Mouse (Mus musculus): ENCODE data around the gene Hap1. TPM values are rescaled to one million over a fixed set of nuclear protein-coding genes. Genes with fewer than 3 reads are reported as not detected.

Gene Hap1
- polyA plus RNA-seq, 1 experiment from 2014 or later = 3.0 TPM

DNA sequence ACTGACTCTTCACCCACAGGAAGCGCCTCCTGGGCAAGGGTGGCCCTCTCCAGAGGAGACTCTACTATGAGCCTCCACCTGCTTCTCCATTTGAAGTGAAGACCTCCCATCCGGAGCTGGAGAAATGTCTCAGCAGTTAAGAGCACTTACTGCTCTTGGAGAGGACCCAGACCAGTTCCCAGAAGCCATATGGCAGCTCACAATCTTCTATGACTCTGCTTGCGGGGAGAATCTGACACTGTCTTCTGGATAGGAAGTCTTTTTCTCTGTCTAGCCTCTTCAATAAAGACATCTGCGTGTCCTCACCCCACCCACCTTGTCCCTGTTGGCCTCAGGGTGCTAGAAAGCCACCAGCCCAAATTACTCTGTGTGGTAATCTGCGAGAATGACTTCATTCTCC lies 37.0 kb upstream of the Hap1 start:
- no peaks in the 10 kb centered on the region for H3K36me3 ChIP-seq (ENCODE audit: control insufficient read depth, insufficient read depth, low read length)
- no peak for ATAC-seq (replicated peaks; ENCODE audit: insufficient number of reproducible peaks, low FRiP score, low TSS enrichment)
- H3K27me3 ChIP-seq (ENCODE audit: control insufficient read depth, insufficient read depth, low read length) = no peaks in the 10 kb centered on the region
- H3K4me3 ChIP-seq (ENCODE audit: low read depth, low read length) = no peak overlapping the region
- peaks cover 79% of the 10 kb centered on the region for H3K4me1 ChIP-seq (ENCODE audit: control insufficient read depth, insufficient read depth, low read length)
- no peak overlapping the region for H3K9ac ChIP-seq (ENCODE audit: low read depth, low read length)
- no peaks in the 10 kb centered on the region for H3K9me3 ChIP-seq (replicated peaks; ENCODE audit: control insufficient read depth, low read length)
- H3K27ac ChIP-seq (ENCODE audit: low read depth, low read length) = no peak overlapping the region
- H3K4me2 ChIP-seq = no peak overlapping the region
- WGBS (ENCODE audit: insufficient replicate concordance) = 79% methylated on average over 5 of the region's 5 CpGs

- Histone ChIP-seq H3K9ac (ENCODE audit: low read depth, low read length) (no peak overlapping the region), H3K9me3 (replicated peaks; ENCODE audit: control insufficient read depth, low read length) (no peaks in the 10 kb centered on the region), H3K4me2 (no peak overlapping the region), H3K4me3 (ENCODE audit: low read depth, low read length) (no peak overlapping the region), H3K36me3 (ENCODE audit: control insufficient read depth, insufficient read depth, low read length) (no peaks in the 10 kb centered on the region), H3K4me1 (ENCODE audit: control insufficient read depth, insufficient read depth, low read length) (peaks cover 89% of the 10 kb centered on the region), H3K27ac (ENCODE audit: low read depth, low read length) (no peak overlapping the region), H3K27me3 (ENCODE audit: control insufficient read depth, insufficient read depth, low read length) (no peaks in the 10 kb centered on the region)
- WGBS (ENCODE audit: insufficient replicate concordance) = 88% methylated on average over 7 of the region's 7 CpGs
- ATAC-seq (replicated peaks; ENCODE audit: insufficient number of reproducible peaks, low FRiP score, low TSS enrichment) = no peak
These were observed 36.0 kb upstream of the Hap1 start for GRCm38 (mm10) chr11:100391884-100392345.

DNA sequence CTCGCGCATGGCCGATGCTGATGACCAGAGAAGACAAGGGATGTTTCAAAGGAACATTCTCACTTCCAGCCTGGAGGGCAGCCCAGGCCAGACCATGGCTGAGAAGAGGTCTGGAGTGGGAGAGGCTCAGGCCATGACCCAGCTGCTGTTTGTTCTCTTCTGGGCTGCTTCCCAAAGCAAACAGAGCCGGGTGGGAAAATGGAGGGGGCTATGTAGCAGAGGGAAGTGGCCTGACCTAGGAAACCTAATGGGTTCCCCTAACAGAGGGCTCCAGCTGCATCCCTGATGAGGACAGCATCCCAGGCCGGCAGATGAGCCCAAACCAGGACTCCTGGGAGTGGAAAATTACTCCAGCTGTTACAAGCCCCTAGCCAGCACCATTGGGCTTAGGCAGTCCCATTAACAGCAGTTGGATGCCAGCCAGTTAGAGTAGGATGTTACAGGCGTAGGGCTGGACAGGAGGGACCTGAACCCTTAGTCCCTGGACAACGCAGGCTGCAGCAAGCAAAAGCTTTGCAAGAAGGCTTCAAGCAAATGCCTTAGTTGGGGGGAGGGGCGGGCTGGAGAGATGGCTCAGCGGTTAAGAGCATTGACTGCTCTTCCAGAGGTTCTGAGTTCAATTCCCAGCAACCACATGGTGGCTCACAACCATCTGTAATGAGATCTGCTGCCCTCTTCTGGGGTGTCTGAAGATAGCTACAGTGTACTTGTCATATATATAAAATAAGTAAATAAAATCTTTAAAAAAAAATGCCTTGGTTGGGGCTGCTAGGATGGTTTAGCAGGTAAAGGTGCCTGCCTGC lies 35.4 kb upstream of the Hap1 start:
- peaks cover 94% of the 10 kb centered on the region for H3K4me1 ChIP-seq (ENCODE audit: control insufficient read depth, insufficient read depth, low read length)
- no peaks in the 10 kb centered on the region for H3K27me3 ChIP-seq (ENCODE audit: control insufficient read depth, insufficient read depth, low read length)
- no peak overlapping the region for H3K4me2 ChIP-seq
- WGBS (ENCODE audit: insufficient replicate concordance) = 52% methylated on average over 9 of the region's 9 CpGs
- peak; percentile 61 for ATAC-seq (replicated peaks; ENCODE audit: insufficient number of reproducible peaks, low FRiP score, low TSS enrichment)
- H3K9ac ChIP-seq (ENCODE audit: low read depth, low read length) = no peak overlapping the region
- no peaks in the 10 kb centered on the region for H3K9me3 ChIP-seq (replicated peaks; ENCODE audit: control insufficient read depth, low read length)
- H3K36me3 ChIP-seq (ENCODE audit: control insufficient read depth, insufficient read depth, low read length) = no peaks in the 10 kb centered on the region
- H3K4me3 ChIP-seq (ENCODE audit: low read depth, low read length) = no peak overlapping the region
- H3K27ac ChIP-seq (ENCODE audit: low read depth, low read length) = peak overlapping the region; percentile 79; the same call in 1 of the 2 replicates

- 22% methylated on average over 8 of the region's 8 CpGs for WGBS (ENCODE audit: insufficient replicate concordance)
- Histone ChIP-seq H3K27ac (ENCODE audit: low read depth, low read length) (peak overlapping the region; percentile 79), H3K9ac (ENCODE audit: low read depth, low read length) (0 out of 2 replicates have a peak overlapping the region, but pooled peaks have one; percentile 22)
These were observed 34.1 kb upstream of the Hap1 start for GRCm38 (mm10) chr11:100389931-100390445.

GRCm38 (mm10) chr11:100388588-100388987 lies 32.7 kb upstream of the Hap1 start:
- ATAC-seq (replicated peaks; ENCODE audit: insufficient number of reproducible peaks, low FRiP score, low TSS enrichment) = no peak
- peaks cover 69% of the 10 kb centered on the region for H3K4me1 ChIP-seq (ENCODE audit: control insufficient read depth, insufficient read depth, low read length)
- 63% methylated on average over 6 of the region's 6 CpGs for WGBS (ENCODE audit: insufficient replicate concordance)
- peaks cover 12% of the 10 kb centered on the region for H3K36me3 ChIP-seq (ENCODE audit: control insufficient read depth, insufficient read depth, low read length)
- H3K9ac ChIP-seq (ENCODE audit: low read depth, low read length) = peak overlapping the region; percentile 6; the same call in 1 of the 2 replicates
- no peak overlapping the region for H3K4me3 ChIP-seq (ENCODE audit: low read depth, low read length)
- H3K9me3 ChIP-seq (replicated peaks; ENCODE audit: control insufficient read depth, low read length) = no peaks in the 10 kb centered on the region
- H3K27me3 ChIP-seq (ENCODE audit: control insufficient read depth, insufficient read depth, low read length) = no peaks in the 10 kb centered on the region
- H3K27ac ChIP-seq (ENCODE audit: low read depth, low read length) = peak overlapping the region; percentile 81
- peak overlapping the region; percentile 55 for H3K4me2 ChIP-seq

More at GRCm38 (mm10) chr11:100389931-100390445, 34.1 kb upstream of the Hap1 start:
- H3K4me1 ChIP-seq (ENCODE audit: control insufficient read depth, insufficient read depth, low read length) = peaks cover 83% of the 10 kb centered on the region
- no peaks in the 10 kb centered on the region for H3K9me3 ChIP-seq (replicated peaks; ENCODE audit: control insufficient read depth, low read length)
- H3K27me3 ChIP-seq (ENCODE audit: control insufficient read depth, insufficient read depth, low read length) = no peaks in the 10 kb centered on the region
- H3K4me3 ChIP-seq (ENCODE audit: low read depth, low read length) = no peak overlapping the region
- peak overlapping the region; percentile 34 for H3K4me2 ChIP-seq
- no peak; the same call in 1 of the 2 replicates for ATAC-seq (replicated peaks; ENCODE audit: insufficient number of reproducible peaks, low FRiP score, low TSS enrichment)
- H3K36me3 ChIP-seq (ENCODE audit: control insufficient read depth, insufficient read depth, low read length) = peaks cover 6% of the 10 kb centered on the region; the same call in 1 of the 2 replicates

DNA sequence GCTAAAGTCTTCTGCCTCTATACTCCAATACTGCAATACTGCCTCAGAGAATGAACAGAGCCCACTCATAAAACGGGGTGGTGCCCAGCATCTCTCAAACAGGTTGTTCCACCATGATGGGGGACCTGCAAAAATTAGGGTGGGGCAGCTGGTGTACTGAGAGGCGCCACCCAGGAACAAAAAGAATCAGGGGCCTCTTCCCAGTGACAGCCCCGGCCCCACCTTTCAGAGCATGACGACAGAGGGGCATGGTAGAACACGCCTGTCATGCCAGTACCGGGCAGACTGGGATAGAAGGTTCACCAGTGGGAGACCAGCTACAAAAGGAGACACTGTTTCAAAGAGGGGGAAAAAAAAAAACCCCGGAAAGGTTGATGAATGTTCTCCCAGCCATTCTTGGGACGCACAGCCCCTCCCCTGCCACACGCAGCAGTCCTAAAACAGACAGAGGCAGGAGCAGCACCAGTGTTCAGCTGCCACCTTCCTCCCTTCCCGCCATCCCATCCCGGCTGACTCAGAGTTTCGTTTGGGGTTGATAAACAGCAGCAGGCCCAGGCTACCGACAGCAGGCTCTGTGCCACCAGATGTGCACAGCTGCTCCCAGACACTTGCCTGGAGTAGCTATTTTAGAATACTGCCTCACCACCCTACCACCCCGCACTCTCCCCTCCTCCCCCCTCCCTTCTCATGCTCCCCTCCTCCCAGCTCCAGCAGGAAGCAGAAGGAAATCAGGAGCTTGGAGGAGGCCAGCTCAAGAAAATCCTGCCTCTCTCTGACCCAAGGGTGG lies 31.9 kb upstream of the Hap1 start:
- Histone ChIP-seq H3K4me1 (ENCODE audit: control insufficient read depth, insufficient read depth, low read length) (peaks cover 61% of the 10 kb centered on the region), H3K4me2 (peak overlapping the region; percentile 55), H3K27me3 (ENCODE audit: control insufficient read depth, insufficient read depth, low read length) (no peaks in the 10 kb centered on the region), H3K9me3 (replicated peaks; ENCODE audit: control insufficient read depth, low read length) (no peaks in the 10 kb centered on the region), H3K4me3 (ENCODE audit: low read depth, low read length) (no peak overlapping the region), H3K27ac (ENCODE audit: low read depth, low read length) (peak overlapping the region; percentile 81), H3K36me3 (ENCODE audit: control insufficient read depth, insufficient read depth, low read length) (peaks cover 19% of the 10 kb centered on the region), H3K9ac (ENCODE audit: low read depth, low read length) (peak overlapping the region; percentile 43; the same call in 1 of the 2 replicates)
- WGBS (ENCODE audit: insufficient replicate concordance) = 31% methylated on average over 14 of the region's 14 CpGs
- ATAC-seq (replicated peaks; ENCODE audit: insufficient number of reproducible peaks, low FRiP score, low TSS enrichment) = 0 out of 2 replicates have a peak, but pooled peaks have one; percentile 31

GRCm38 (mm10) chr11:100387111-100387510 lies 31.2 kb upstream of the Hap1 start:
- Histone ChIP-seq H3K4me1 (ENCODE audit: control insufficient read depth, insufficient read depth, low read length) (peaks cover 55% of the 10 kb centered on the region), H3K27ac (ENCODE audit: low read depth, low read length) (peak overlapping the region; percentile 81), H3K27me3 (ENCODE audit: control insufficient read depth, insufficient read depth, low read length) (no peaks in the 10 kb centered on the region), H3K9ac (ENCODE audit: low read depth, low read length) (0 out of 2 replicates have a peak overlapping the region, but pooled peaks have one; percentile 43), H3K4me2 (no peak overlapping the region), H3K4me3 (ENCODE audit: low read depth, low read length) (no peak overlapping the region), H3K9me3 (replicated peaks; ENCODE audit: control insufficient read depth, low read length) (no peaks in the 10 kb centered on the region), H3K36me3 (ENCODE audit: control insufficient read depth, insufficient read depth, low read length) (peaks cover 24% of the 10 kb centered on the region)
- 85% methylated on average over 6 of the region's 6 CpGs for WGBS (ENCODE audit: insufficient replicate concordance)
- ATAC-seq (replicated peaks; ENCODE audit: insufficient number of reproducible peaks, low FRiP score, low TSS enrichment) = no peak

DNA sequence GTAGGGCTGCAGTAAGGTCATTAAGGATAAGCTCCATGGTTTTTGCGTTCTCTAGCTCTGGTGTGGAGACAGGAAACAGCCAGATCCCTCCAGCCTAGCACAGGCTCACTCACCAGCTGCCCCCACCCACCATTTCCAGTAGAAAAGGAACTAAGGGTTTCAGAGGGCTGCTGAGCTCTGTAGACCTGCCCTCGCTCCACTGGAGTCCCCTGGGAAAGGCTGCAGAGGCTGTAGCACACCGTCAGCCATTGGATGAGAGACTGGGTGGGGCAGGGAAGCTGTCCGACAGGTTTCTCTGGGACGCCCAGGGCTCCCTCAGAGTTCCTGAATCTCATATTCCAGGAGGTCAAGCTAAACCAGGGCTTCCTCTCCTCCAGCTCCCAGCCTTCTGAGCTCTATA lies 30.7 kb upstream of the Hap1 start:
- H3K4me1 ChIP-seq (ENCODE audit: control insufficient read depth, insufficient read depth, low read length) = peaks cover 51% of the 10 kb centered on the region
- WGBS (ENCODE audit: insufficient replicate concordance) = 59% methylated on average over 5 of the region's 5 CpGs
- no peak overlapping the region for H3K9ac ChIP-seq (ENCODE audit: low read depth, low read length)

More for the DNA sequence above, 30.7 kb upstream of the Hap1 start:
- Histone ChIP-seq H3K4me2 (no peak overlapping the region), H3K27me3 (ENCODE audit: control insufficient read depth, insufficient read depth, low read length) (no peaks in the 10 kb centered on the region), H3K36me3 (ENCODE audit: control insufficient read depth, insufficient read depth, low read length) (peaks cover 29% of the 10 kb centered on the region), H3K9me3 (replicated peaks; ENCODE audit: control insufficient read depth, low read length) (no peaks in the 10 kb centered on the region), H3K27ac (ENCODE audit: low read depth, low read length) (no peak overlapping the region), H3K4me3 (ENCODE audit: low read depth, low read length) (no peak overlapping the region)
- no peak for ATAC-seq (replicated peaks; ENCODE audit: insufficient number of reproducible peaks, low FRiP score, low TSS enrichment)
